8 mouse cellular contexts compared by ENCODE assay signal in the genomic region with DNA sequence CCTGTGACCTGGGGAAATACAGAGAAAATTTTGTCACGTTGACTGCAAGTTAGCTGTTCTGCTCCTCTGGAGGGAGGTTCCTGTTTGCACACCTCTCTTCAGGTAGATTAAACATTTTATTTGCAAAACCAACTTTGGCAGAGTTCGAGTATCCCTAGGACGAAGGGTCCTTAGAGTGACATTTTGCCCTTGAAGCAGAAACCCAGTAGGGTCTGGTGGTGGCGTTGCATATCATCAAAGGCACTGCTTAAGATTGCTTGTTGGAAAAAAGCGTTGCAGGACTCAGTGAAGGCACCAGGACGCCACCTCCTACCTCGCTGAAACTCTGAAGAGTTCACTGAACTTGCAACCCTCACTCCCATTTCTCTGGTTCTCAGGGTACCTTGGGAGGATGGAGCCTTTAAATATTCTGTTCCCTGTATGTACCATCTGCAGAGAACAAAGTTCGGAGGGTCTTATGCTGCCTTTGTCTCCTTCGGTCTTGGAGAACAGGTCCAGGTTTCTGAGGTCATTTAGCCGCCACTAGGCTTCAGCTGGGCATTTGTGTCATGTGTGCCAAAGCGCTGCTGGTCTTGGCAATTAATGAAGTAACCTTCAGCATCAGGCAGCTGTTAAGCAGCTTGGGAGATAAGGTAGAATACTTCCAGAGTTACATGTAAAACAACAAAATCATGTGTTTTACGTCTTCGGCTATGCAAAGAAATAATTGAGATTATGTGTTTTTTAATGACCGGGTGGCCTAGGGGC.
A peak's percentile ranks its signal among the peaks of the same experiment; 100 is the strongest.
DNase-seq lines count a peak whose midpoint lies in the region; ATAC-seq and TF ChIP-seq lines count a peak whose summit lies in the region.

No protein-coding gene starts in this region.

- peaks cover 36% of the 10 kb centered on the region for H3K4me1 ChIP-seq in heart, embryonic 10.5 days
- 0 out of 2 replicates have a peak, but pooled peaks cover 3% of the 10 kb centered on the region for H3K4me1 ChIP-seq in brown adipose tissue, adult 24 weeks (ENCODE audit: control insufficient read depth, insufficient read depth, insufficient read length, low read length)
- peaks cover 8% of the 10 kb centered on the region; the same call in 1 of the 2 replicates for H3K4me1 ChIP-seq in hindbrain, postnatal 0 days (ENCODE audit: insufficient read depth, low read length)

- TF ChIP-seq POLR2A in myocyte (IDR thresholded peaks at IDR 0.05; ENCODE audit: insufficient read length, low read depth): no peak

- H3K9ac ChIP-seq in hindbrain, postnatal 0 days (replicated peaks; ENCODE audit: low read length): peak overlapping the region; percentile 72

- H3K27me3 ChIP-seq in heart, embryonic 10.5 days (ENCODE audit: insufficient read depth, poor library complexity, severe bottlenecking): no peaks in the 10 kb centered on the region
- no peaks in the 10 kb centered on the region for H3K27me3 ChIP-seq in hindbrain, postnatal 0 days (ENCODE audit: insufficient read depth, low read length)
- H3K27me3 ChIP-seq in myocyte (ENCODE audit: control insufficient read depth, insufficient read depth, insufficient read length): no peaks in the 10 kb centered on the region

- peak overlapping the region; percentile 82 for H3K4me3 ChIP-seq in heart, embryonic 10.5 days
- peak overlapping the region; percentile 76 for H3K4me3 ChIP-seq in brown adipose tissue, adult 24 weeks (ENCODE audit: insufficient read depth, low read depth, low read length)
- H3K4me3 ChIP-seq in hindbrain, postnatal 0 days (ENCODE audit: low read length): peak overlapping the region; percentile 82
- H3K4me3 ChIP-seq in myocyte: peak overlapping the region; percentile 24

- peak overlapping the region; percentile 87 for H3K27ac ChIP-seq in heart, embryonic 10.5 days
- H3K27ac ChIP-seq in brown adipose tissue, adult 24 weeks (replicated peaks; ENCODE audit: low read depth, low read length): peak overlapping the region; percentile 66
- no peak overlapping the region for H3K27ac ChIP-seq in hindbrain, postnatal 0 days

- H3K79me2 ChIP-seq in myocyte (ENCODE audit: control insufficient read depth, insufficient read depth): peaks cover 6% of the 10 kb centered on the region

- no peak for TF ChIP-seq CTCF in hindbrain, postnatal 0 days (IDR thresholded peaks at IDR 0.05; ENCODE audit: low read depth)

- DNase-seq in heart, embryonic 10.5 days (ENCODE audit: low spot score): no peak
- no peak for DNase-seq in heart, adult 8-10 months (ENCODE audit: low spot score)
- no peak for DNase-seq in hindbrain, postnatal 0 days (ENCODE audit: low spot score)
- DNase-seq in right cerebral cortex, postnatal 14 days: no peak
- DNase-seq in adrenal gland, postnatal 36 days: no peak
- no peak for DNase-seq in left cerebral cortex, postnatal 36 days (ENCODE audit: low spot score in 2 of 2)

- ATAC-seq in hindbrain, postnatal 0 days: peak; percentile 1; the same call in 1 of the 2 replicates

- intact Hi-C loops in left cerebral cortex, postnatal 36 days (cut with DNase I): loop anchor here (5.0 to 10.0 kb wide), 2 partner anchors 82 to 289 kb away; no protein-coding TSS in a partner anchor

- 30% methylated on average over 14 of the region's 14 CpGs for WGBS in heart, embryonic 10.5 days
- 42% methylated on average over 14 of the region's 14 CpGs for WGBS in hindbrain, postnatal 0 days

- H3K9me3 ChIP-seq in heart, embryonic 10.5 days: no peaks in the 10 kb centered on the region
- H3K9me3 ChIP-seq in hindbrain, postnatal 0 days (ENCODE audit: low read length): no peaks in the 10 kb centered on the region

- no peak overlapping the region for H3ac ChIP-seq in myocyte (ENCODE audit: control insufficient read depth, insufficient read length)

- no peaks in the 10 kb centered on the region for H3K36me3 ChIP-seq in heart, embryonic 10.5 days
- no peaks in the 10 kb centered on the region for H3K36me3 ChIP-seq in hindbrain, postnatal 0 days (ENCODE audit: insufficient read depth, low read length)
- no peaks in the 10 kb centered on the region for H3K36me3 ChIP-seq in myocyte (ENCODE audit: control insufficient read depth, insufficient read depth)

- peak overlapping the region; percentile 96 for H3K4me2 ChIP-seq in hindbrain, postnatal 0 days (ENCODE audit: low read depth, low read length)
- peak overlapping the region; percentile 53 for H3K4me2 ChIP-seq in myocyte (ENCODE audit: low read depth)

TF ChIP-seq in myocyte, 11 proteins besides CTCF, POLR2A, EP300 and RAD21:
- TF ChIP-seq MAX (IDR thresholded peaks at IDR 0.05; ENCODE audit: low read depth) (no peak), MYOD1 (IDR thresholded peaks at IDR 0.05; ENCODE audit: control insufficient read depth in 1 of 3, insufficient read length in 2 of 3, low read depth in 2 of 3) (no peak), TCF12 (IDR thresholded peaks at IDR 0.05; ENCODE audit: insufficient read depth, poor library complexity, severe bottlenecking) (no peak), TCF3 (IDR thresholded peaks at IDR 0.05; ENCODE audit: insufficient read length, low read depth) (no peak), SRF (IDR thresholded peaks at IDR 0.05; ENCODE audit: control insufficient read depth, insufficient read length, low read depth) (no peak), CEBPB (IDR thresholded peaks at IDR 0.05; ENCODE audit: insufficient read depth, poor library complexity, severe bottlenecking) (no peak), POLR2AphosphoS2 (IDR thresholded peaks at IDR 0.05; ENCODE audit: insufficient read length, low read depth) (no peak), E2F4 (IDR thresholded peaks at IDR 0.05; ENCODE audit: insufficient read depth) (no peak), USF1 (IDR thresholded peaks at IDR 0.05; ENCODE audit: low read depth) (no peak)

Comparison
In these comparisons a context has a peak if more than half of its experiments do, and no peak if none do; other contexts are left out.
1. H3K4me3 ChIP-seq: peak in every context shown above with its lines; median percentile 82 in heart, embryonic 10.5 days; 82 in hindbrain, postnatal 0 days; 76 in brown adipose tissue, adult 24 weeks; 24 in myocyte.